Mouse (Mus musculus) myocyte (in vitro differentiated cells): Measurements from ENCODE around the gene Eepd1. TPM values are rescaled to one million over a fixed set of nuclear protein-coding genes. Genes with fewer than 3 reads are reported as not detected.
A peak's percentile ranks its signal among the peaks of the same experiment; 100 is the strongest.

Experiments
- H3K27me3 ChIP-seq: one replicate; pipeline ENCODE4 v1.6.1; 2011; ENCODE audit not compliant: control insufficient read depth, insufficient read depth, insufficient read length
- H3K36me3 ChIP-seq: one replicate; pipeline ENCODE4 v1.6.1; 2011; ENCODE audit not compliant: control insufficient read depth, insufficient read depth
- H3K4me2 ChIP-seq: one replicate; pipeline ENCODE4 v1.6.1; 2011; ENCODE audit warnings: low read depth, control low read depth
- H3K4me3 ChIP-seq: one replicate; pipeline ENCODE4 v1.5.1; 2011; ENCODE audit warnings: mild to moderate bottlenecking, control low read depth, moderate library complexity
- H3K79me2 ChIP-seq: one replicate; pipeline ENCODE4 v1.6.1; 2011; ENCODE audit not compliant: control insufficient read depth, insufficient read depth
- H3ac ChIP-seq: one replicate; pipeline ENCODE4 v1.6.1; 2011; ENCODE audit not compliant: control insufficient read depth, insufficient read length
- CEBPB ChIP-seq: IDR thresholded peaks from 2 replicates; pipeline ENCODE4 v1.6.1; 2011; ENCODE audit warnings: mild to moderate bottlenecking, moderate library complexity; ENCODE audit not compliant: poor library complexity, insufficient read depth, severe bottlenecking
- E2F4 ChIP-seq: IDR thresholded peaks from one replicate; pipeline ENCODE4 v1.6.1; 2011; ENCODE audit warnings: mild to moderate bottlenecking, control low read depth, moderate library complexity; ENCODE audit not compliant: insufficient read depth
- MAX ChIP-seq: IDR thresholded peaks from one replicate; pipeline ENCODE4 v1.6.1; 2011; ENCODE audit warnings: low read depth, mild to moderate bottlenecking, control low read depth
- MYOD1 ChIP-seq, 3 experiments: IDR thresholded peaks; one replicate each; pipeline ENCODE4 v1.6.1; 2011; ENCODE audit warnings: control low read depth in 2 of 3, low read depth in 2 of 3, mild to moderate bottlenecking in 2 of 3, moderate library complexity in 1 of 3; ENCODE audit not compliant: insufficient read length in 2 of 3, control insufficient read depth in 1 of 3
- MYOG ChIP-seq, 3 experiments: IDR thresholded peaks; one replicate each; pipeline ENCODE4 v1.6.1; 2011; ENCODE audit warnings: control low read depth in 2 of 3, low read depth in 2 of 3, mild to moderate bottlenecking in 2 of 3; ENCODE audit not compliant: insufficient read length in 2 of 3, control insufficient read depth in 1 of 3, insufficient read depth in 1 of 3
- POLR2A ChIP-seq: IDR thresholded peaks from one replicate; pipeline ENCODE4 v1.6.1; 2011; ENCODE audit warnings: low read depth, mild to moderate bottlenecking, control low read depth, moderate library complexity; ENCODE audit not compliant: insufficient read length
- POLR2AphosphoS2 ChIP-seq: IDR thresholded peaks from one replicate; pipeline ENCODE4 v1.6.1; 2011; ENCODE audit warnings: low read depth, control low read depth; ENCODE audit not compliant: insufficient read length
- REST ChIP-seq: IDR thresholded peaks from one replicate; pipeline ENCODE4 v1.6.1; 2011; ENCODE audit warnings: mild to moderate bottlenecking, control low read depth, moderate library complexity; ENCODE audit not compliant: insufficient read depth, insufficient read length
- SRF ChIP-seq: IDR thresholded peaks from one replicate; pipeline ENCODE4 v1.6.1; 2011; ENCODE audit warnings: low read depth; ENCODE audit not compliant: control insufficient read depth, insufficient read length
- TCF12 ChIP-seq: IDR thresholded peaks from one replicate; pipeline ENCODE4 v1.6.1; 2011; ENCODE audit warnings: mild to moderate bottlenecking, control low read depth; ENCODE audit not compliant: poor library complexity, insufficient read depth, severe bottlenecking
- TCF3 ChIP-seq: IDR thresholded peaks from one replicate; pipeline ENCODE4 v1.6.1; 2011; ENCODE audit warnings: low read depth, control low read depth; ENCODE audit not compliant: insufficient read length
- USF1 ChIP-seq: IDR thresholded peaks from one replicate; pipeline ENCODE4 v1.6.1; 2011; ENCODE audit warnings: low read depth, mild to moderate bottlenecking, control low read depth, moderate library complexity
- polyA plus RNA-seq: library from polyadenylated mRNA; unstranded; fragments of >200 nt; fragmentation: generic; extraction: Trizol; gene quantifications from one replicate; pipeline ENCODE4 v1.2.1, GENCODE M21; 2012; ENCODE audit warnings: missing spikeins

Gene Eepd1
- polyA plus RNA-seq, 1 experiment = 6.7 TPM

DNA sequence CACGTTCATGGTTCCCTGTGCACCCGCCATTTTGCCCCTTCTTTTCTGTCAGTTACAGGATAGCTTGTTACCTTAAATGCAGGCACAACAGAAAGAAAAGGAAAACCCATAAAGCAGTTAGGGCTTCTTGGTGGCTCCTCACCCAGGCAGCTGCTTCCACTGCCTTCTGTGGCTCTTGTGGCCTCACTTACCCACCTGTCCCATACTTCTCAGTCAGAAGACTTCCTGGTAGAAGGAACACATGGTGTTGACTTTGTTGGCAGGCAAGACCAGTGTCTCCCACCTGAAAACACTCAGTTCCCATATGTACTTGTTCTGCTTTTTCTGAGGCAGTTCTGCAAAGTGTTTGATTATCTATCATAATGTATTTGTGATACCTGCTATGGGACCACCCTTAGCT, 40.5 kb downstream of the Eepd1 start:
- TF ChIP-seq MYOD1 (IDR thresholded peaks at IDR 0.05; ENCODE audit: control insufficient read depth in 1 of 3, insufficient read length in 2 of 3, low read depth in 2 of 3) = peak in 1 of 3 experiments; percentile 70
- no peak for TF ChIP-seq REST
- TF ChIP-seq MYOG (IDR thresholded peaks at IDR 0.05; ENCODE audit: control insufficient read depth in 1 of 3, insufficient read depth in 1 of 3, insufficient read length in 2 of 3, low read depth in 2 of 3) = peak in 2 of 3 experiments; percentile 40 to 48

DNA sequence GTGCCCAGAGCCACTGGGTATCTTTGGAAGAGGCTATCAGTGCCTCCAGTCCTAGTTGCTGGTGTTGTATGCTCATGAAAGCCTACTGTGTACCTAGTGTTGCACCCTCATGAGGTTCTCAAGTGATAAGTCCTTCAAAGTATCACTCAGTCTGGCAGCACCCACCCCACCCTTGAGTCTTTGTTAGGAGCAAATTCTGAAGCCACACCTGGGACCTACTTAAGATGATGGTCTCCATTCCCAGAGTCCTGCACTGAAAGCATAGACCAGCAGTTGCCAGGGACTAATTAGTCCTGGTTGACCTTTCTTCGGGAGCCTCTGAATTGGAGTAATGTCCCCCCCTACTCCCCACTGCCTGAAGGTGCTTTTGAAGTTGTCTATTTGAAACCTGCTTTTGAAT, 45.2 kb downstream of the Eepd1 start:
- Histone ChIP-seq H3K79me2 (no peaks in the 10 kb centered on the region), H3K27me3 (no peaks in the 10 kb centered on the region), H3K4me2 (no peak overlapping the region), H3K4me3 (no peak overlapping the region), H3K36me3 (no peaks in the 10 kb centered on the region), H3ac (no peak overlapping the region)
- TF ChIP-seq MYOD1 (IDR thresholded peaks at IDR 0.05; ENCODE audit: control insufficient read depth in 1 of 3, insufficient read length in 2 of 3, low read depth in 2 of 3) (no peak), REST (no peak), MAX (no peak), TCF3 (no peak), E2F4 (no peak), POLR2A (no peak), USF1 (no peak), MYOG (IDR thresholded peaks at IDR 0.05; ENCODE audit: control insufficient read depth in 1 of 3, insufficient read depth in 1 of 3, insufficient read length in 2 of 3, low read depth in 2 of 3) (no peak), POLR2AphosphoS2 (no peak), SRF (no peak), CEBPB (no peak), TCF12 (no peak)

More for the DNA sequence above, 40.5 kb downstream of the Eepd1 start:
- Histone ChIP-seq H3K27me3 (no peaks in the 10 kb centered on the region), H3K79me2 (no peaks in the 10 kb centered on the region), H3K4me2 (no peak overlapping the region), H3ac (no peak overlapping the region), H3K4me3 (no peak overlapping the region), H3K36me3 (no peaks in the 10 kb centered on the region)

DNA sequence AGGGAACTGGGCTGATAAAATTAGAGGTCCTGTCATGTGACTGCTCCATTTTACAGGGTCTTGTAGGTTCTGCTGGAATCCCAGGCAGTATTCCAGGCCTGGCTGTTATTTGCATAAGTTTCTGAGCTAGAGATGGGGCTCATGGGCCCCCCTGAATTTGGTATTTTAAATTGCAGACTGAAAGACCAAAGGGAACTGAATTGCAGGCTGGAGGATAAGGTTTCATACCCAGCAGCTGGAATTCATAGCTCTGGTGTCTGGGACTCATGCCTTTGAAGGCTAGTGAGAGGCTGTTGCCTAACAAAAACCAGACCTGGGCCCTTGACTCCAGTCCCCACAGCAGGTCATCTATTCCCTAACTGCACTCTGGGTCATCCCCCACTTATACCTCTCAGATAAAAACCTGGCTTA, 45.6 kb downstream of the Eepd1 start:
- TF ChIP-seq REST = no peak
- peak; percentile 9 for TF ChIP-seq USF1
- no peaks in the 10 kb centered on the region for H3K36me3 ChIP-seq
- no peaks in the 10 kb centered on the region for H3K79me2 ChIP-seq
- no peak overlapping the region for H3ac ChIP-seq
- H3K4me2 ChIP-seq = no peak overlapping the region
- H3K4me3 ChIP-seq = no peak overlapping the region
- no peaks in the 10 kb centered on the region for H3K27me3 ChIP-seq

DNA sequence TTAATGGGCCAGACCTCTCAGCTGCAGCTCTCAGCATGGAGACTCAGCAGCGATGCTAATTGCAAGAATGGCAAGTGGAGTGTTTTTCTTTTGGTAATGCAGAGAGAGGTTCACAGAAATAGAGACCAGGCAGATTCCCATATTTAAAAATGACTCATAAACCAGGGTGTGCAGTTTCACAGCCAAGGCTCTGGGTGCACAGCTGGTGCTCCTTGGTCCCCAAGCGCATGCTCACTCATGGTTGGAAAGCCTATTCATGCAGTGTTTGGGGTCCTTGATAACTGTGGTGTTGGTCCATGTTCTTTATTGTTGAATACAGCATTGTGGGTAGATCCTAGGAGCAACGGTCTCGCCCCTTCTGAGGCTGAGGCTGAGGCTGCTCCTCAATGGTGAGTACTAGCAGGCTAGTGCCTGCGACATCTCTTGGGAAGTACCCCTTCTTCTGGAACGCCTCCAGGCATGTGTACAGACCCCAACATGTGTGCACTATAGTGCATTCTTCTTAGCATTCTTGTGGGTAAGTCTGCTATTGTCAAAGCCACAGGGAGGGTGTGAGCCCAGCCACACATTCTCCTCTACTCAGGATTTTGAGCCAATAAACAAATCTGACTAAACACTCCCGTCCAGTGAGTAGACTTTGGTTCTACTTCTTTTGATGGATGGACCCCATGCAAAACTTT, 46.2 kb downstream of the Eepd1 start:
- H3K4me2 ChIP-seq = peak overlapping the region; percentile 27
- no peaks in the 10 kb centered on the region for H3K79me2 ChIP-seq
- H3ac ChIP-seq = no peak overlapping the region
- peak; percentile 7 to 35 (median 27) for TF ChIP-seq MYOD1 (IDR thresholded peaks at IDR 0.05; ENCODE audit: control insufficient read depth in 1 of 3, insufficient read length in 2 of 3, low read depth in 2 of 3)
- no peak for TF ChIP-seq USF1
- peak in 2 of 3 experiments; percentile 45 to 56 for TF ChIP-seq MYOG (IDR thresholded peaks at IDR 0.05; ENCODE audit: control insufficient read depth in 1 of 3, insufficient read depth in 1 of 3, insufficient read length in 2 of 3, low read depth in 2 of 3)
- H3K36me3 ChIP-seq = no peaks in the 10 kb centered on the region
- no peak overlapping the region for H3K4me3 ChIP-seq
- no peaks in the 10 kb centered on the region for H3K27me3 ChIP-seq

DNA sequence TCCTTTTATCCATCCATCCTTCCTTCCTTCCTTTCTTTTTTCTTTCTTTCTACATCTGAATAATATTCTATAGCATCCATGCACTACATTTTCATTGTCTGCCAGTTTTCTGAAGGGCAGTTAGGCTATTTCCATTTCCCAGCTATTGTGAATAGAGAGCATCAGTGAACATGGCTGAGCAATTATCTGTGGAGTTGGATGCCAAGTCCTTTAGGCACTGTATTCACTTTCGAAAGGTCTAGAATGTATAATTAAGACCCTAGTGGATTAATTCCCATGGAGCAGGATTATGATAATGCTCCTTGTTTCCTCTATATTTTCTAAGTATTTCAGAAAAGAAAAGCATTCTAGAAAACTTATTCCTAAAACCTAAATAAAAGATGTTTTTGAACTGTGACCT, 50.3 kb downstream of the Eepd1 start:
- Histone ChIP-seq H3K4me3 (no peak overlapping the region), H3K27me3 (no peaks in the 10 kb centered on the region)
- TF ChIP-seq MYOG (IDR thresholded peaks at IDR 0.05; ENCODE audit: control insufficient read depth in 1 of 3, insufficient read depth in 1 of 3, insufficient read length in 2 of 3, low read depth in 2 of 3) (no peak), MAX (no peak), TCF3 (no peak), SRF (no peak), USF1 (no peak), TCF12 (no peak)

DNA sequence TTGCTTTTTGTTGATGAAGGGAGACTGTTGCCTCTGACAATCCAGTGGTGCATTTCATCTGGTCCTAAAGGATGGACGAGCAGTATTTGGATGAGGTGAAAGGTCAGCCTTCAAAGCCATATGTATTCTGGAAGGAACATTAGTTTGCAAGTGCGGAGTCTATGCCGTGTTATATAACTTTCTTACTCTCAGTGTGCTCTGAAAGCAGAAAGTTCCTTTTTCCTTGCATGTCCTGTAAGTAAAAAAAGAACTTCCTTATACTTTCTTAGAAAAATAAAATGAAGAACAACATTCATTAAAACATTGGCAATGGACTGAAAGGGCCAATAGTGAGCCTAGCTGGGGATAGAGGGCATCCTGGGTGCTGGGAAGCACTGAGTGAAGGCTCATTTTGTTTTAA, 50.8 kb downstream of the Eepd1 start:
- no peak for TF ChIP-seq TCF12
- TF ChIP-seq SRF = no peak
- TF ChIP-seq POLR2A = no peak
- TF ChIP-seq MYOD1 (IDR thresholded peaks at IDR 0.05; ENCODE audit: control insufficient read depth in 1 of 3, insufficient read length in 2 of 3, low read depth in 2 of 3) = no peak
- TF ChIP-seq REST = no peak
- TF ChIP-seq TCF3 = no peak
- no peak for TF ChIP-seq MAX
- no peak for TF ChIP-seq USF1
- no peaks in the 10 kb centered on the region for H3K79me2 ChIP-seq
- H3K4me2 ChIP-seq = no peak overlapping the region
- no peak overlapping the region for H3ac ChIP-seq
- no peaks in the 10 kb centered on the region for H3K27me3 ChIP-seq
- H3K36me3 ChIP-seq = no peaks in the 10 kb centered on the region
- H3K4me3 ChIP-seq = no peak overlapping the region

More for the DNA sequence above, 50.3 kb downstream of the Eepd1 start:
- Histone ChIP-seq H3ac (no peak overlapping the region), H3K4me2 (no peak overlapping the region), H3K79me2 (no peaks in the 10 kb centered on the region), H3K36me3 (no peaks in the 10 kb centered on the region)
